Mouse (Mus musculus) heart, postnatal 0 days (tissue): ENCODE data around the gene Ccdc74a.
A peak's percentile ranks its signal among the peaks of the same experiment; 100 is the strongest.

ENCODE experiments used
- CTCF ChIP-seq: IDR thresholded peaks from 2 replicates; pipeline ENCODE4 v1.5.1; 2016; ENCODE audit warnings: antibody characterized with exemption, control low read depth, low read depth
- EP300 ChIP-seq: IDR thresholded peaks from 2 replicates; pipeline ENCODE4 v1.6.1; 2016; ENCODE audit warnings: antibody characterized with exemption, low read depth

DNA sequence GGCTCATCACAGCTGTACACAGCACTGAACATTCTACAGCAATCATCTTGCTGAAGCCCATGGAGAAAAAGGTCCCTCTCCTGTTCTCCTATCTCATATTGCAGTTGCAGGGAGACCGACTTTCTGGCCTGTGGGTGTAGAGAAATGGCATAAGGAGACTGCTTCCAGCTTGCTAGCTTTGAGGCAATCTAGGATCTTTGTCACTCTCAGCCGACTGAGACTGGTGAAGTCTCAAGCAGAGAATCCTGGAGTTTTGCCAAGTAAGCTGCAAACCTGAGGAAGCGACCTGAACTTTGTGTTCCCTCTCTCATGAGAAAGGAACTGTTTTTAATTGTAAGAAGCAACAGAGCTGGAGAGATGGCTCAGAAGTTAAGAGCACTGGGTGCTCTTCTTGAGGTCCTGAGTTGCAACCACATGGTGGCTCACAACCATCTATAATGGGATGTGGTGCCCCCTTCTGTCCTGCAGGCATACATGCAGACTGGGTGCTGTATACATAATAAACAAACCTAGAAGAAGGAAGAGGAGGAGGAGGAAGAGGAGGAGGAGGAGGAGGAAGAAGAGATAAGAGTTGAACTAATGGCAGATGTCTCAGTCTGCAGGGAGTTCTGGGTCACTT is 45.2 kb upstream of the Ccdc74a start:
- TF ChIP-seq EP300 (no peak), CTCF (peak; percentile 29; the same call in 1 of the 2 replicates)
